Comparison of ENCODE assay signal across 10 mouse cellular contexts in the genomic region with DNA sequence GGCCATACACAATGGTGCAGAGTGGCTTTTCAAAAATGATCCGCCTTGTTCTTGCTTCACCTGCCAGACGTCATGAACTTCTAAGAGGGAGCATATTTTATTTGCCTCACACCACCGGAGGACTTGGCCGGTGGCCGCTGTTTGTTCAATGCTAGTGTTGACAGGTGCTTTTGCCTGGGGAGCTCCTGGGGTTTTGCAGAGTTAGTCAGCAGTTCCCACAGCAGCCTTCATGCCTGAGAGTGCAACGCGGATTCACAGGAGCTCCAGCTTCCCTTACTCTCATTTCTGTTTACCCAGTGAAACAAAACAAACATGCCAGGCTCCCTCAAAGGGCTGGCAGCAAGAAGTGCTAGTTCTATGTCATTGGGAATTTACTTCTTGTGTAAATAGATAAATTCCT.
DNase-seq lines count a peak whose midpoint lies in the region; ATAC-seq lines count a peak whose summit lies in the region.
"Had no signal": no experiment of that assay in that cellular context is flagged by ENCODE, and none has a peak within 500 bp of the region (broad histone marks: within the 10 kb centered on the region; RNA-seq: fewer than 3 reads in every experiment).

No protein-coding gene starts in this region.

- H3K9ac ChIP-seq in heart, embryonic 11.5 days (ENCODE audit: low read depth, low read length), result no peak overlapping the region
- H3K9ac ChIP-seq in embryonic facial prominence, embryonic 15.5 days, result no peak overlapping the region
- H3K9ac ChIP-seq in stomach, embryonic 15.5 days, result no peak overlapping the region
- H3K9ac ChIP-seq in midbrain, embryonic 13.5 days (replicated peaks), result no peak overlapping the region

- H3K27ac ChIP-seq in heart, embryonic 11.5 days (ENCODE audit: low read depth, low read length), result no peak overlapping the region
- H3K27ac ChIP-seq in embryonic facial prominence, embryonic 15.5 days (replicated peaks), result no peak overlapping the region
- H3K27ac ChIP-seq in stomach, embryonic 15.5 days, result no peak overlapping the region
- no peak overlapping the region for H3K27ac ChIP-seq in midbrain, embryonic 13.5 days
- H3K27ac ChIP-seq: limb, embryonic 10.5 days had no signal

- H3K27me3 ChIP-seq in heart, embryonic 11.5 days (ENCODE audit: control insufficient read depth, insufficient read depth, low read length), result no peaks in the 10 kb centered on the region
- H3K27me3 ChIP-seq in embryonic facial prominence, embryonic 15.5 days, result no peaks in the 10 kb centered on the region
- H3K27me3 ChIP-seq in stomach, embryonic 15.5 days (replicated peaks), result no peaks in the 10 kb centered on the region
- no peaks in the 10 kb centered on the region for H3K27me3 ChIP-seq in midbrain, embryonic 13.5 days

- no peak overlapping the region for H3K4me2 ChIP-seq in heart, embryonic 11.5 days
- H3K4me2 ChIP-seq in embryonic facial prominence, embryonic 15.5 days (replicated peaks), result no peak overlapping the region
- no peak overlapping the region for H3K4me2 ChIP-seq in stomach, embryonic 15.5 days
- H3K4me2 ChIP-seq in midbrain, embryonic 13.5 days (replicated peaks), result no peak overlapping the region

- 21% methylated on average over 7 of the region's 7 CpGs for WGBS in heart, embryonic 11.5 days (ENCODE audit: insufficient replicate concordance)
- 55% methylated on average over 7 of the region's 7 CpGs for WGBS in embryonic facial prominence, embryonic 15.5 days
- WGBS in stomach, embryonic 15.5 days, result 48% methylated on average over 7 of the region's 7 CpGs
- WGBS in midbrain, embryonic 13.5 days, result 68% methylated on average over 7 of the region's 7 CpGs

- DNase-seq in heart, adult 18-20 months, result peak; percentile 49 to 50
- peak; percentile 22 for DNase-seq in kidney, postnatal 10 days
- no peak for DNase-seq in right cerebral cortex, postnatal 10 days (ENCODE audit: low spot score in 2 of 2)
- DNase-seq in left cerebral cortex, adult 9 months (ENCODE audit: low spot score in 2 of 2), result no peak

- ATAC-seq in heart, embryonic 11.5 days (replicated peaks; ENCODE audit: insufficient number of reproducible peaks, low FRiP score, low TSS enrichment), result no peak
- ATAC-seq in embryonic facial prominence, embryonic 15.5 days (ENCODE audit: insufficient number of reproducible peaks, low FRiP score, low TSS enrichment, low read depth), result peak; percentile 29; the same call in 1 of the 2 replicates
- ATAC-seq in stomach, embryonic 15.5 days (ENCODE audit: insufficient read depth, low FRiP score, low read depth), result peak; percentile 91
- ATAC-seq in midbrain, embryonic 13.5 days, result no peak

- no peaks in the 10 kb centered on the region for H3K9me3 ChIP-seq in heart, embryonic 11.5 days (replicated peaks; ENCODE audit: control insufficient read depth, low read length)
- H3K9me3 ChIP-seq in embryonic facial prominence, embryonic 15.5 days (replicated peaks), result no peaks in the 10 kb centered on the region
- no peaks in the 10 kb centered on the region for H3K9me3 ChIP-seq in stomach, embryonic 15.5 days
- H3K9me3 ChIP-seq in midbrain, embryonic 13.5 days, result no peaks in the 10 kb centered on the region
- H3K9me3 ChIP-seq: G1E; limb, embryonic 10.5 days had no signal

- H3K36me3 ChIP-seq in heart, embryonic 11.5 days (ENCODE audit: control insufficient read depth, insufficient read depth, low read length), result no peaks in the 10 kb centered on the region
- no peaks in the 10 kb centered on the region for H3K36me3 ChIP-seq in embryonic facial prominence, embryonic 15.5 days
- no peaks in the 10 kb centered on the region for H3K36me3 ChIP-seq in stomach, embryonic 15.5 days
- no peaks in the 10 kb centered on the region for H3K36me3 ChIP-seq in midbrain, embryonic 13.5 days
- H3K36me3 ChIP-seq: G1E; limb, embryonic 10.5 days had no signal

- peaks cover 10% of the 10 kb centered on the region; the same call in 1 of the 2 replicates for H3K4me1 ChIP-seq in heart, embryonic 11.5 days (ENCODE audit: control insufficient read depth, insufficient read depth, low read length)
- no peaks in the 10 kb centered on the region for H3K4me1 ChIP-seq in embryonic facial prominence, embryonic 15.5 days
- no peaks in the 10 kb centered on the region for H3K4me1 ChIP-seq in stomach, embryonic 15.5 days
- H3K4me1 ChIP-seq in midbrain, embryonic 13.5 days (replicated peaks), result 0 out of 2 replicates have a peak, but pooled peaks cover 7% of the 10 kb centered on the region

- H3K4me3 ChIP-seq in heart, embryonic 11.5 days (ENCODE audit: low read depth, low read length), result no peak overlapping the region
- no peak overlapping the region for H3K4me3 ChIP-seq in embryonic facial prominence, embryonic 15.5 days (replicated peaks)
- no peak overlapping the region for H3K4me3 ChIP-seq in stomach, embryonic 15.5 days (replicated peaks)
- H3K4me3 ChIP-seq in midbrain, embryonic 13.5 days (replicated peaks), result no peak overlapping the region
- H3K4me3 ChIP-seq: limb, embryonic 10.5 days had no signal

Comparison
In these comparisons a context has a peak if more than half of its experiments do, and no peak if none do; other contexts are left out.
1. DNase-seq: peak in heart, adult 18-20 months (2 of 2) and kidney, postnatal 10 days (single experiment); none in right cerebral cortex, postnatal 10 days (0 of 2) and left cerebral cortex, adult 9 months (0 of 2).
2. ATAC-seq: peak in embryonic facial prominence, embryonic 15.5 days (single experiment) and stomach, embryonic 15.5 days (single experiment); none in heart, embryonic 11.5 days (single experiment) and midbrain, embryonic 13.5 days (single experiment).